Mouse (Mus musculus) small intestine, adult 2 months (tissue): ENCODE data around the gene Gm37240.

Experiments
- CTCF ChIP-seq: fragments of 200-500 bp; IDR thresholded peaks from 2 replicates; pipeline ENCODE4 v1.5.1; 2012; ENCODE audit warnings: low read depth, mild to moderate bottlenecking, control low read depth, inconsistent platforms, low read length, moderate library complexity, mixed read lengths; ENCODE audit not compliant: insufficient replicate concordance, insufficient read length; ENCODE audit errors: extremely low read depth
- POLR2A ChIP-seq: fragments of 200-500 bp; IDR thresholded peaks from 2 replicates; pipeline ENCODE4 v1.6.1; 2012; ENCODE audit warnings: low read depth, mild to moderate bottlenecking, control low read depth, inconsistent platforms, low read length, moderate library complexity

GRCm38 (mm10) chr3:84638858-84639257 lies 1248.5 kb downstream of the Gm37240 start:
- TF ChIP-seq POLR2A = no peak; the same call in 1 of the 2 replicates
- no peak for TF ChIP-seq CTCF
